Mouse (Mus musculus): Measurements from ENCODE around the gene Bmp6. TPM values are rescaled to one million over a fixed set of nuclear protein-coding genes. Genes with fewer than 3 reads are reported as not detected.

Bmp6 gene
- total RNA-seq, 2 experiments from 2014 or later = 8.6 to 10.5 TPM

GRCm38 (mm10) chr13:38511979-38512378 is 167.1 kb downstream of the Bmp6 start:
- no peak for DNase-seq (ENCODE audit: low spot score)

- DNase-seq (ENCODE audit: low spot score) = no peak
These were observed 169.0 kb downstream of the Bmp6 start for GRCm38 (mm10) chr13:38513921-38514320.

DNA sequence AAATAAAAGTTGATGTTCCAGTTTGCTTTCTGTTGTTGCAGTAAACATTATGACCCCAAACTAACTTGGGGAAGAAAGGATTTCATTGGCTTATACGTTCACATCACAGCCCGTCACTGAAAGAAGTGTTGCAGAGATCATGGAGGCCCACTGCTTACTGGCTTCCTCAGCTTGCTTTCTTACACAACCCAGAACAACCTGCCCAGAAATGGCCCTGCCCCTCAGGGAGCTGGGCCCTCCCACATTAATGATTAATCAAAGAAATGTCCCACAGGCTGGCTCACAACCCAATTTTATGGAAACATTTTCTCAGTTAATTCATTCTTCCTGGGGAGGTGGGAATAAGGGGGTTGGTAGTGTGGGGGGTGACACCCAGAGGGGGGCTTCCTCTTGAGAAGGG is 170.5 kb downstream of the Bmp6 start:
- DNase-seq (ENCODE audit: low spot score) = no peak

DNA sequence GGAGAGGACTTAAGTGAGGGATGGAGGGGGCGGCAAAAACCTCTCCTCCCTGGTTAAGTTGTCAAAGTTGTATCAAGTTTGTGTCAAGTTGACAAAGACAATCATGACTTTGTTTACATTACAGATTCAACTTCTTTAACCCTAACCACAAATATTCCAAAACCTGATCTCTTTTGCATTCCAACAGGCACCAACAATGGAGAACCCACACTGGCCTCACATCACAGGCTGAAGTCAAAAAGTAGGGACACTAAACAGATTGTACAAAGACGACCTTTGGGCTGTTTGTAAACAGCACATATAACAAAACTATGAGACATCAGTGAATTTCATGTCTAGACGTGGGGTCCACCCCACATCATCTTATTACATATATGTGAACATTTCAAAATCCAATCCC is 170.9 kb downstream of the Bmp6 start:
- no peak for DNase-seq (ENCODE audit: low spot score)

GRCm38 (mm10) chr13:38516582-38516981 is 171.7 kb downstream of the Bmp6 start:
- DNase-seq (ENCODE audit: low spot score) = no peak

GRCm38 (mm10) chr13:38520299-38520698 is 175.4 kb downstream of the Bmp6 start:
- no peak for DNase-seq (ENCODE audit: low spot score)

DNA sequence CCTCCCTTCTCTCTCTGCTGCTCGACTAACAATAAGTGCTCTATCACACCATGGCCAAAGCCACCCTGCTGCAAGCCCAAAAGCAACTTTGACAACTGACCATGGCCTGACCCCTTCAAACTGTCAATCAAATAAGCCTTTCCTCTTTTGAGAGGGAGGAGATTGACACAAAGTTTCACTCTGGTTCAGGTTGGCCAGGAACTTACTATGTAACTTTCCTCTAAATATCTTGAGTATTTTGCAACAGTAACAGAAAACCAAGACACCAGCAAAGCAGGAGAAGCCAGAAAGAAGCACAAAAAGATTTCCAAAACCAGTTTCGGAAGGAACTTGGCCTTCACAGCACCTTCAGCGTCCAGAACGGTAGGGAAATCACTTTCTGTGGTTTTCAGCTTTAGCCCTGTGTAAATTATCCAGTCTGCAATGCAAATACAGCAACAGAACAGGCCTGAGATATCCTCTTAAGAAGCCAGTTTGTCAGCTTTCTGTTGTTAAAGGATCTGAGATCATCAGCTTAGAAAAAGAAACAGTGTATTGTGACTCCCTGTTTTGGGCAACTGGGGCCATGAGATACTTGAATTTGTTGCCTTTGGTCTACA is 177.2 kb downstream of the Bmp6 start:
- DNase-seq (ENCODE audit: low spot score) = no peak

DNA sequence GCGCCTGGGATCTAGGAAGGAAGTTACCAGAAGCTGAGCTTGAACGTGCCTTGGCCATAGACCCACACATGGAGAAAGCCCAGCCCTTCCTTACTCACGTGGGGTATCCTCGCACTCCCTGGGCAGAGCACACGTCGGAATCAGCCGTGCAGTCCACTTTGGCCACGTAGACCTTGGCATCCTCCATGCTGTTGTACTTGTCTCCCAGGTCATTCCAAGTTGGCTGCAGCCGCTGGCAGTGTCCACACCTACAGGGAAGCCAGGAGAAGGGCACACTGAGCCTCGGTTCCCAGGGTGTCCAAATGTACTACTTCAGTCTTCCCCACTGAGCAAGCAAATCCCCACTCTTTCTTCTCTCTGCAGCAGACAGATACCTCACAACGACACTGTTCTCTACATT is 178.3 kb downstream of the Bmp6 start:
- peak; percentile 21 for DNase-seq (ENCODE audit: low spot score)

DNA sequence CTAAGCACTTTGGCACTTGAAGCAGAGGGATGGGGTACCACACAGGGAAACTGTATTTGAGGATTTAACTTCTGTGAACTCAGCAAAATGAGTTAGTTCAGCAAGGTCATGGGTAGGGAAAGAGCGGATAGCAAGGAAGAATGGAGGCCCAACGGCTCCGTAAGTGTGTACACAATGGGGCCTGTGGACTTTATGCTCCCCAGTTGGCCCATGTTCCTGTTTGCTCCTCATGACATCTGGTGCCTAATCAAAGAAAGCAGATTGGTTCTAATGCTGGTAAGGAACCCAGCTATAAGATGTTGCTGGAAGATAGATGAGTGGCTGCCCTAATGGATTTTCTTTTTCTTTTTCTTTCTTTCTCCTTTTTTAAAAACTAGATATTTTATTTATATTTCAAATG is 180.4 kb downstream of the Bmp6 start:
- no peak for DNase-seq (ENCODE audit: low spot score)

- DNase-seq (ENCODE audit: low spot score) = no peak
These were observed 181.2 kb downstream of the Bmp6 start for GRCm38 (mm10) chr13:38526116-38526515.

GRCm38 (mm10) chr13:38527041-38527796 is 182.3 kb downstream of the Bmp6 start:
- no peak for DNase-seq (ENCODE audit: low spot score)

DNA sequence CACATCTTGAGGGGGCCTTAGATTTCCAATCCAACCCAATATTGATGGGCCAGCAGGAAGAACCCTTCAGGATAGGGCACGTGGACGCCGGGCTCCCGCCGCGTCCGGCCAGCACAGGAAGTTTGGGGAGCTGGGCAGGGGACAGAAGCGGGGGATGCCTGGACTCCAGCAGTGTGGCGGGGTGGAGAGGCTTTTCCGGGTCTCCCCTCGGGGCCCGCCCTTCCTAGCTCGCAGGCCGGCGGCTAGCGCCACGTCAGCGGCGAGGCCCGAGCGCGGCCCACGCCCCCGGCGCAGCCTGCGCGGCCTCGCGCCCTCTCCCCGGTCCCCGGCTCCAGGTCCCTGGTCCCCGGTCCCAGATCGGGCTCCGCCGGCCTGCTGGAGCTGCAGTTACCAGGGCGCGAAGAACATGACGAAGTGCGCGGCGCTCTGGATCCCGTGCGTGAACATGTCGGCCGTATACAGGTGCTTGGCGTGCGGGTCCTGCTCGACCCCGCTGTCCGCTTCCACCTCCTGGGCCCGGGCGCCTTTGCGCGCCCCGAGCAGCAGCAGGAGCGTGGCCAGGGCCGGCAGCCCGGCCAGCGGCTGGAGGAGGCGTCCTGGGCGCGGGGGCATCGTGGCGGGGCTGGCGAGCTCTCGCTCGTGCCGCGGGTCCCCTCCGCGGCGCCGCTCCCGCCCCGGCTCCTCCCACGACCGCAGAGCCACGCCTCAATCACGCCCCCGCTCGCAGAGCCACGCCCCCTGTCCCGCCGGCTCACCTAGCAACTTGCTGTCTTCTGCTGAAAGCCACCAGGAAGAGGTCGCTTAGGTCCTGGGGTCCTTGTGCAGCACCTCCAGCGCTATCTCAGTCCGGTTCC is 183.1 kb downstream of the Bmp6 start:
- peak; percentile 90 for DNase-seq (ENCODE audit: low spot score)

DNA sequence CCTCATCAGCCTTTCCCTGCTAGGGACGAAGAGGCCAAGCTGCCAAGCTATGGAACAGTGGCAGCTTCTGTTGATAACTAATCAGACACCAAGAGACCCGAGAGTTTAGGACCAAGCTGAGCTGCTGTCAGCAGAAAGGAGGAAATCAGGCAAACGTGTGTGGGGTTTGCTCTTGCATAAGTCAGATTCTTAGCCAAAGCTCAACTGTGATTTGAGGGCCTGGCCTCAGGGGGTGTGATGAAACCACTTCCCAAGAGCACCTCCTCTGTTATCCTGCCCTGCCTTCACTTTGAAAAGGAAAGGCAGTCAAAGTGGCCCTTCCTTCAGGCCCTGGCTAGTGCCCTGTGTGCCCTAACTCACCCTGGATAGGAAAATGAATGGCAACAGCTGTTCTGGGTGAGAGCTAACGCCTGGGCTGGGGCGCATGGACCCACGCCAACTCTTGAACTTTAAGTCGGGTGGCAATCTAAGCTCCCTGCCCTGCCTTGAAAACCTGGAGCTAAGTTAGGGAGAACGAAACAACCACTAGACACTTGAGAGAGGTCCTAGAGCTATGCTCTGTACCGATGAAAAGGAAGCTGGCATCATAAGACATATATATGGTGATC is 183.9 kb downstream of the Bmp6 start, which contains the start of gene Txndc5:
Gene Txndc5, minus strand, starts transcription at position 138 of the 608 bp plus-strand sequence.
- peak; percentile 31 for DNase-seq (ENCODE audit: low spot score)

GRCm38 (mm10) chr13:38529576-38529975 is 184.7 kb downstream of the Bmp6 start:
- DNase-seq (ENCODE audit: low spot score) = no peak

GRCm38 (mm10) chr13:38531498-38531897 is 186.6 kb downstream of the Bmp6 start:
- no peak for DNase-seq (ENCODE audit: low spot score)

GRCm38 (mm10) chr13:38533461-38533860 is 188.6 kb downstream of the Bmp6 start:
- DNase-seq (ENCODE audit: low spot score) = peak; percentile 67

DNA sequence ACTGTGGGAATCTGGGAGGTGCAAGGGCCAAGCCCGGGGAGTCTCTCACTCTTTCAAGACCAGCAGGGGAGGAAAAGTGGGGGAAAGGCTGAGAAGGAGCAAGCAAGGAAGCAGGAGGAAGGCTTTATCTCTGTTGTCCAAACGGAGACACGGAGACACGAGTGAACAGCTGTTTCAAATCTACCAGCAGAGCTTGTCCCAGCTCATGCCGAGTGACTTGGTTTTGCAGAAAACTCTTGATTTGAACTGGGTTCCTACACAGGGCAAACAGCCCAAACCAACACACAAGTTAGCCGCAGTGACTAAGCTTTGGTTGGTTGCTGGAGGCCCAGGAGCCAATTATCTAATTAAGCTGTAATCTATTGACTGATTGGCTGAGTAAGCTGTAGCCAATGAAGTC is 189.1 kb downstream of the Bmp6 start:
- DNase-seq (ENCODE audit: low spot score) = no peak

GRCm38 (mm10) chr13:38534731-38535130 is 189.8 kb downstream of the Bmp6 start:
- no peak for DNase-seq (ENCODE audit: low spot score)

- DNase-seq (ENCODE audit: low spot score) = no peak
These were observed 192.6 kb downstream of the Bmp6 start for GRCm38 (mm10) chr13:38537521-38537920.

DNA sequence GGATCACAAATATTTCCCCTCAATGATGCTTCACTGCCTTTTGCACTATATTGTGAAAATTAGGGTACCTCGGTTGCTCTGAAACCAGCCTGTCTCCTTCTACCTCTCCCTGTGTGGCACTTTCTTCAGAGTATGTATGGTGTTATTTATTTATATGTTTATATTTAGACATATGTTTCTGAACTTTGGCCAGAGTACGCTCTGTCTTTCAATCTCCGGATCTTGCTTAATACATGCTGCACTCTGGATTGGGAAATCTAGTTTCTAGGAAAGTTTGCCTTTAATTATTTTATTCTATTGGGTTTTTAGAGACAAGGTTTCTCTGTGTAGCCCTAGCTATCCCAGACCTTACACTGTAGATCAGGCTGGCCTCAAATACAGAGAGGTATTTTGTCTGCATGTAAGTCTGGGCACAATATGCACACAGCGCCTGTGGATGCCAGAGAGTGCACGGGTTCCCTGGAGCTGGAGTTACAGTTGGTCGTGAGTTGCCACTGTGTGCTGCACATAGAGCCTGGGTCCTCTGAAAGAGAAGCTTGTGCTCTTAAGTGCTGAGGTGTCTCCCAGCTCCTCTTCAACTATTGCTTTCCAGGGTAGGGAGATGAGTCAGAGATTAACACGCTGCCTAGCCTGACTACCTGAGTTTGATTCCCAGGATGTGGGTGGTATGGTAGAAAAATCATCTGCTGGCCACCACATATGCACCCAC is 194.4 kb downstream of the Bmp6 start:
- DNase-seq (ENCODE audit: low spot score) = no peak

GRCm38 (mm10) chr13:38543455-38544125 is 198.7 kb downstream of the Bmp6 start:
- DNase-seq (ENCODE audit: low spot score) = no peak
